25 mouse cellular contexts compared by ENCODE assay signal in the genomic region with DNA sequence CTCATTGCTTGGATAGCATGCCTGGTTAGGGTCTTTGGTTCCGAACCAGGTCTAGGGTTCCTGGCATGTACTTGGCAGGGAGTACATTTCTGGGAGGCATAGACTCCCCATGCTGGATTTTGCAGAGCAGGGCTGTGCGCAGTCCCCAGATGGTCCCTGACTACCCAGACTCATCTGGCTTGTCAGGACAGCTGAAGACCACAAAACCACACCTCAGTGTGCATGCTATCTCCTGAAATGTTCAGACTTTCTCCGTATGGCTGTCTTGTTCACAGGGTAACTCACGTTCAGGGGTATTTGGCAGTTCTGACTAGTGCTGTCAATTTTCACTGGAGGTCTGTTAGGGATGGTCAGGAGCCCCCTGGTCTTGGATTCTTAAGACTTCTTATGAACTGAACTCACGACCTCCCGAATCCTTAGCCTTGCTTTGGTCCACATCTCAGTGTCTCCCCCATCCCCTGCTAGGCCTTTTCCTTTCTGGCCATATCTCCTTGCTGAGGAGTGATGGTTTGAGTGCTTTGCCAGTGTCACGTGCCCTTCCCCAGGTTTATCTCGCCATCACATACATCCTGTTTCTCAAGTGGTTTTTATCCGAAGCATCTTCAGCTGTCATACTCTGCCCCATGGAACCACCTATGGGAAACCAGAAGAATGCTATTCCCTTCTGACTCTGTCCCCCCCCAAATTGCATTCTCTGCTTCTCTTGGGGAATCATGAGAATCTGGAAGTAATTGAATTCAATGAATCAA. TPM values are rescaled to one million over a fixed set of nuclear protein-coding genes. Genes with fewer than 3 reads are reported as not detected.
DNase-seq lines count a peak whose midpoint lies in the region; ATAC-seq and TF ChIP-seq lines count a peak whose summit lies in the region.
"Had no signal": no experiment of that assay in that cellular context is flagged by ENCODE, and none has a peak within 500 bp of the region (broad histone marks: within the 10 kb centered on the region; RNA-seq: fewer than 3 reads in every experiment).

No protein-coding gene starts in this region.

- no peak for DNase-seq in limb, embryonic 10.5 days (ENCODE audit: low spot score)
- peak; percentile 28 for DNase-seq in c-Kit-negative CD71-positive TER-119-positive erythroid progenitor cells, embryonic 14.5 days (ENCODE audit: low read depth, low spot score)
- DNase-seq in liver, embryonic 11.5 days (ENCODE audit: low spot score) = no peak
- DNase-seq in urinary bladder, adult 2 months (ENCODE audit: low spot score) = no peak
- DNase-seq in midbrain, postnatal 0 days (ENCODE audit: low spot score) = no peak
- no peak for DNase-seq in testis, postnatal 10 days (ENCODE audit: low spot score)
- DNase-seq: adrenal gland, adult 8-10 months; B cell, adult 2 months; cerebellum, adult 18-20 months; cerebellum, postnatal 36 days; forebrain, postnatal 0 days; gastrocnemius, adult 2 months; heart, adult 11 months; kidney, adult 8-10 months; kidney, postnatal 25 days; lung, embryonic 14.5 days; thymus, postnatal 14 days had no signal

- H3K9me3 ChIP-seq in limb, embryonic 13.5 days = no peaks in the 10 kb centered on the region
- H3K9me3 ChIP-seq in limb, embryonic 10.5 days (replicated peaks) = no peaks in the 10 kb centered on the region
- no peaks in the 10 kb centered on the region for H3K9me3 ChIP-seq in liver, embryonic 11.5 days (ENCODE audit: control insufficient read depth, low read length)
- no peaks in the 10 kb centered on the region for H3K9me3 ChIP-seq in midbrain, postnatal 0 days (ENCODE audit: low read length)
- H3K9me3 ChIP-seq: embryonic facial prominence, embryonic 10.5 days; heart, embryonic 15.5 days; hindbrain, embryonic 10.5 days; neural tube, embryonic 12.5 days; stomach, embryonic 15.5 days had no signal

- H3K27me3 ChIP-seq in limb, embryonic 13.5 days = peaks cover 13% of the 10 kb centered on the region
- H3K27me3 ChIP-seq in limb, embryonic 10.5 days (ENCODE audit: low read depth, poor library complexity, severe bottlenecking) = peaks cover 13% of the 10 kb centered on the region
- H3K27me3 ChIP-seq in liver, embryonic 11.5 days (replicated peaks; ENCODE audit: control insufficient read depth, insufficient read depth, low read length) = peaks cover 14% of the 10 kb centered on the region
- peaks cover 12% of the 10 kb centered on the region for H3K27me3 ChIP-seq in midbrain, postnatal 0 days (ENCODE audit: insufficient read depth, low read length)

- H3K4me2 ChIP-seq in limb, embryonic 13.5 days (replicated peaks) = 0 out of 2 replicates have a peak overlapping the region, but pooled peaks have one; percentile 7
- peak overlapping the region; percentile 100 for H3K4me2 ChIP-seq in liver, embryonic 11.5 days
- no peak overlapping the region for H3K4me2 ChIP-seq in midbrain, postnatal 0 days (ENCODE audit: low read depth, low read length, poor library complexity, severe bottlenecking)
- H3K4me2 ChIP-seq: heart, embryonic 15.5 days; stomach, embryonic 15.5 days had no signal

- no peak for TF ChIP-seq CTCF in midbrain, postnatal 0 days (IDR thresholded peaks at IDR 0.05)

- peak overlapping the region; percentile 28; the same call in 1 of the 2 replicates for H3K27ac ChIP-seq in limb, embryonic 13.5 days
- no peak overlapping the region for H3K27ac ChIP-seq in limb, embryonic 10.5 days
- peak overlapping the region; percentile 67 for H3K27ac ChIP-seq in liver, embryonic 11.5 days (ENCODE audit: low read depth, low read length)
- no peak overlapping the region for H3K27ac ChIP-seq in midbrain, postnatal 0 days (ENCODE audit: low read depth, low read length)
- H3K27ac ChIP-seq: embryonic facial prominence, embryonic 10.5 days; gastrocnemius, adult 2 months; heart, embryonic 15.5 days; hindbrain, embryonic 10.5 days; neural tube, embryonic 12.5 days; stomach, embryonic 15.5 days had no signal

- no peak overlapping the region for H3K9ac ChIP-seq in limb, embryonic 13.5 days
- no peak overlapping the region for H3K9ac ChIP-seq in liver, embryonic 11.5 days (ENCODE audit: low read depth, low read length)
- no peak overlapping the region for H3K9ac ChIP-seq in midbrain, postnatal 0 days (replicated peaks; ENCODE audit: low read length, poor library complexity, severe bottlenecking)
- H3K9ac ChIP-seq: forebrain, postnatal 0 days; heart, embryonic 15.5 days; lung, embryonic 14.5 days; neural tube, embryonic 12.5 days; stomach, embryonic 15.5 days had no signal

- ATAC-seq in limb, embryonic 13.5 days (ENCODE audit: low FRiP score, low read depth) = no peak
- peak; percentile 22 for ATAC-seq in liver, embryonic 11.5 days (replicated peaks; ENCODE audit: low FRiP score)
- peak; percentile 40 for ATAC-seq in megakaryocyte-erythroid progenitor cell, adult 5-6 weeks (replicated peaks; ENCODE audit: low FRiP score, low TSS enrichment, poor library complexity, severe bottlenecking)
- no peak for ATAC-seq in midbrain, postnatal 0 days (ENCODE audit: low FRiP score)
- ATAC-seq: forebrain, postnatal 0 days had no signal

- 82% methylated on average over 9 of the region's 9 CpGs for WGBS in limb, embryonic 13.5 days
- 90% methylated on average over 9 of the region's 9 CpGs for WGBS in limb, embryonic 10.5 days
- WGBS in liver, embryonic 11.5 days = 40% methylated on average over 9 of the region's 9 CpGs
- 92% methylated on average over 9 of the region's 9 CpGs for WGBS in midbrain, postnatal 0 days

- H3K4me3 ChIP-seq in limb, embryonic 13.5 days = no peak overlapping the region
- no peak overlapping the region for H3K4me3 ChIP-seq in limb, embryonic 10.5 days
- peak overlapping the region; percentile 97; the same call in 1 of the 2 replicates for H3K4me3 ChIP-seq in liver, embryonic 11.5 days (ENCODE audit: low read depth, low read length)
- H3K4me3 ChIP-seq in midbrain, postnatal 0 days (ENCODE audit: low read depth, low read length) = no peak overlapping the region
- H3K4me3 ChIP-seq: embryonic facial prominence, embryonic 10.5 days; gastrocnemius, adult 2 months; heart, embryonic 15.5 days; hindbrain, embryonic 10.5 days; neural tube, embryonic 12.5 days; stomach, embryonic 15.5 days had no signal

- peaks cover 22% of the 10 kb centered on the region for H3K36me3 ChIP-seq in limb, embryonic 13.5 days
- peaks cover 25% of the 10 kb centered on the region for H3K36me3 ChIP-seq in limb, embryonic 10.5 days
- H3K36me3 ChIP-seq in liver, embryonic 11.5 days (ENCODE audit: control insufficient read depth, insufficient read depth, low read length) = peaks cover 20% of the 10 kb centered on the region
- H3K36me3 ChIP-seq in midbrain, postnatal 0 days (ENCODE audit: insufficient read depth, low read length) = peaks cover 16% of the 10 kb centered on the region

- H3K4me1 ChIP-seq in limb, embryonic 13.5 days = peaks cover 57% of the 10 kb centered on the region
- H3K4me1 ChIP-seq in limb, embryonic 10.5 days = peaks cover 44% of the 10 kb centered on the region
- peaks cover 38% of the 10 kb centered on the region for H3K4me1 ChIP-seq in liver, embryonic 11.5 days (replicated peaks; ENCODE audit: control insufficient read depth, insufficient read depth, low read length)
- peaks cover 8% of the 10 kb centered on the region for H3K4me1 ChIP-seq in midbrain, postnatal 0 days (ENCODE audit: insufficient read depth, low read length)

RNA-seq across cellular contexts. Expression of a gene that starts 2.8 kb away (rescaled TPM):
- polyA plus RNA-seq in limb, embryonic 13.5 days (2015; fragmentation: Nextera tagmentation; extraction: Ambion mirVana) = 43.1 and 52.1 TPM in 2 replicates
- polyA plus RNA-seq in limb, embryonic 10.5 days (2016; fragmentation: Nextera tagmentation; extraction: Ambion mirVana) = 40.1 and 47.5 TPM in 2 replicates
- 63.1 and 71.3 TPM in 2 replicates for polyA plus RNA-seq in liver, embryonic 11.5 days (2014; fragmentation: Nextera tagmentation; extraction: Ambion mirVana)
- total RNA-seq in megakaryocyte-erythroid progenitor cell, adult 5-6 weeks (2014; fragmentation: Nextera tagmentation) = 56.5 and 74.1 TPM in 2 replicates
- 45.4 and 57.9 TPM in 2 replicates for total RNA-seq in megakaryocyte-erythroid progenitor cell, adult 5-6 weeks (2017)
- 27.8 and 31.1 TPM in 2 replicates for polyA plus RNA-seq in urinary bladder, adult 2 months (2012; rRNA removed)
- total RNA-seq in midbrain, postnatal 0 days (2014; rRNA removed) = 17.9 and 24.7 TPM in 2 replicates
- 11.4 and 11.9 TPM in 2 replicates for polyA plus RNA-seq in midbrain, postnatal 0 days (2015; fragmentation: Nextera tagmentation; extraction: Ambion mirVana)

RNA-seq across cellular contexts. Expression of a gene that starts 3.5 kb away (rescaled TPM):
- 0.42 and 0.61 TPM in 2 replicates for polyA plus RNA-seq in limb, embryonic 13.5 days (2015; fragmentation: Nextera tagmentation; extraction: Ambion mirVana)
- 0.09 and 0.26 TPM in 2 replicates for polyA plus RNA-seq in limb, embryonic 10.5 days (2016; fragmentation: Nextera tagmentation; extraction: Ambion mirVana)
- polyA plus RNA-seq in liver, embryonic 11.5 days (2014; fragmentation: Nextera tagmentation; extraction: Ambion mirVana) = 0.22 and 0.40 TPM in 2 replicates
- 4.6 and 5.6 TPM in 2 replicates for total RNA-seq in megakaryocyte-erythroid progenitor cell, adult 5-6 weeks (2014; fragmentation: Nextera tagmentation)
- total RNA-seq in megakaryocyte-erythroid progenitor cell, adult 5-6 weeks (2017) = 3.1 and 4.0 TPM in 2 replicates
- 0.40 and 0.52 TPM in 2 replicates for polyA plus RNA-seq in urinary bladder, adult 2 months (2012; rRNA removed)
- total RNA-seq in midbrain, postnatal 0 days (2014; rRNA removed) = 0.11 and 0.24 TPM in 2 replicates
- polyA plus RNA-seq in midbrain, postnatal 0 days (2015; fragmentation: Nextera tagmentation; extraction: Ambion mirVana) = 0.05 TPM in 1 of 2 replicates, not detected in the other

RNA-seq across cellular contexts. Expression of a gene that starts 32.8 kb away (rescaled TPM):
- polyA plus RNA-seq in limb, embryonic 13.5 days (2015; fragmentation: Nextera tagmentation; extraction: Ambion mirVana) = 42.5 and 47.5 TPM in 2 replicates
- 35.1 and 48.1 TPM in 2 replicates for polyA plus RNA-seq in limb, embryonic 10.5 days (2016; fragmentation: Nextera tagmentation; extraction: Ambion mirVana)
- 125 and 144 TPM in 2 replicates for polyA plus RNA-seq in liver, embryonic 11.5 days (2014; fragmentation: Nextera tagmentation; extraction: Ambion mirVana)
- total RNA-seq in megakaryocyte-erythroid progenitor cell, adult 5-6 weeks (2014; fragmentation: Nextera tagmentation) = 116 and 170 TPM in 2 replicates
- total RNA-seq in megakaryocyte-erythroid progenitor cell, adult 5-6 weeks (2017) = 55.2 and 71.9 TPM in 2 replicates
- 39.6 and 48.1 TPM in 2 replicates for polyA plus RNA-seq in urinary bladder, adult 2 months (2012; rRNA removed)
- 49.3 and 57.7 TPM in 2 replicates for total RNA-seq in midbrain, postnatal 0 days (2014; rRNA removed)
- 128 and 141 TPM in 2 replicates for polyA plus RNA-seq in midbrain, postnatal 0 days (2015; fragmentation: Nextera tagmentation; extraction: Ambion mirVana)

RNA-seq across cellular contexts. Expression of a gene that starts 51.3 kb away (rescaled TPM):
- polyA plus RNA-seq in limb, embryonic 13.5 days (2015; fragmentation: Nextera tagmentation; extraction: Ambion mirVana) = 0.56 and 0.57 TPM in 2 replicates
- polyA plus RNA-seq in limb, embryonic 10.5 days (2016; fragmentation: Nextera tagmentation; extraction: Ambion mirVana) = 0.31 TPM in 1 of 2 replicates, not detected in the other
- polyA plus RNA-seq in liver, embryonic 11.5 days (2014; fragmentation: Nextera tagmentation; extraction: Ambion mirVana) = 0.22 and 0.29 TPM in 2 replicates
- 0.11 TPM in 1 of 2 replicates, not detected in the other for total RNA-seq in megakaryocyte-erythroid progenitor cell, adult 5-6 weeks (2014; fragmentation: Nextera tagmentation)
- total RNA-seq in megakaryocyte-erythroid progenitor cell, adult 5-6 weeks (2017) = not detected in 2 replicates
- polyA plus RNA-seq in urinary bladder, adult 2 months (2012; rRNA removed) = 0.03 and 0.07 TPM in 2 replicates
- total RNA-seq in midbrain, postnatal 0 days (2014; rRNA removed) = 0.19 and 0.38 TPM in 2 replicates
- polyA plus RNA-seq in midbrain, postnatal 0 days (2015; fragmentation: Nextera tagmentation; extraction: Ambion mirVana) = 0.58 and 0.79 TPM in 2 replicates
- total RNA-seq: gastrocnemius, adult 2 months had no signal
- polyA plus RNA-seq: hindbrain, embryonic 10.5 days; spleen, adult 2 months had no signal

RNA-seq across cellular contexts. Expression of a gene that starts 58.5 kb away (rescaled TPM):
- 293 and 337 TPM in 2 replicates for polyA plus RNA-seq in limb, embryonic 13.5 days (2015; fragmentation: Nextera tagmentation; extraction: Ambion mirVana)
- 307 and 339 TPM in 2 replicates for polyA plus RNA-seq in limb, embryonic 10.5 days (2016; fragmentation: Nextera tagmentation; extraction: Ambion mirVana)
- polyA plus RNA-seq in liver, embryonic 11.5 days (2014; fragmentation: Nextera tagmentation; extraction: Ambion mirVana) = 284 and 301 TPM in 2 replicates
- 208 and 214 TPM in 2 replicates for total RNA-seq in megakaryocyte-erythroid progenitor cell, adult 5-6 weeks (2014; fragmentation: Nextera tagmentation)
- total RNA-seq in megakaryocyte-erythroid progenitor cell, adult 5-6 weeks (2017) = 145 and 165 TPM in 2 replicates
- polyA plus RNA-seq in urinary bladder, adult 2 months (2012; rRNA removed) = 117 and 120 TPM in 2 replicates
- total RNA-seq in midbrain, postnatal 0 days (2014; rRNA removed) = 53.3 and 78.3 TPM in 2 replicates
- 255 and 280 TPM in 2 replicates for polyA plus RNA-seq in midbrain, postnatal 0 days (2015; fragmentation: Nextera tagmentation; extraction: Ambion mirVana)

Comparison
In these comparisons a context has a peak if more than half of its experiments do, and no peak if none do; other contexts are left out.
1. H3K27ac ChIP-seq: peak in limb, embryonic 13.5 days (single experiment) and liver, embryonic 11.5 days (single experiment); none in limb, embryonic 10.5 days (single experiment) and midbrain, postnatal 0 days (single experiment).
2. ATAC-seq: peak in liver, embryonic 11.5 days (single experiment) and megakaryocyte-erythroid progenitor cell, adult 5-6 weeks (single experiment); none in limb, embryonic 13.5 days (single experiment) and midbrain, postnatal 0 days (single experiment).